Mouse (Mus musculus): ENCODE measurements at regions not wholly inside any gene's neighbourhood (a gene's known extent, or its start where the extent isn't known, plus 50 kb on each side); places are given as distances from the start of the nearest gene placed in this dataset.
"Not testable (repeated sequence)": the region's sequence is repeated elsewhere in the genome, so short reads cannot be mapped to it uniquely, and the experiment has no call there.

DNA sequence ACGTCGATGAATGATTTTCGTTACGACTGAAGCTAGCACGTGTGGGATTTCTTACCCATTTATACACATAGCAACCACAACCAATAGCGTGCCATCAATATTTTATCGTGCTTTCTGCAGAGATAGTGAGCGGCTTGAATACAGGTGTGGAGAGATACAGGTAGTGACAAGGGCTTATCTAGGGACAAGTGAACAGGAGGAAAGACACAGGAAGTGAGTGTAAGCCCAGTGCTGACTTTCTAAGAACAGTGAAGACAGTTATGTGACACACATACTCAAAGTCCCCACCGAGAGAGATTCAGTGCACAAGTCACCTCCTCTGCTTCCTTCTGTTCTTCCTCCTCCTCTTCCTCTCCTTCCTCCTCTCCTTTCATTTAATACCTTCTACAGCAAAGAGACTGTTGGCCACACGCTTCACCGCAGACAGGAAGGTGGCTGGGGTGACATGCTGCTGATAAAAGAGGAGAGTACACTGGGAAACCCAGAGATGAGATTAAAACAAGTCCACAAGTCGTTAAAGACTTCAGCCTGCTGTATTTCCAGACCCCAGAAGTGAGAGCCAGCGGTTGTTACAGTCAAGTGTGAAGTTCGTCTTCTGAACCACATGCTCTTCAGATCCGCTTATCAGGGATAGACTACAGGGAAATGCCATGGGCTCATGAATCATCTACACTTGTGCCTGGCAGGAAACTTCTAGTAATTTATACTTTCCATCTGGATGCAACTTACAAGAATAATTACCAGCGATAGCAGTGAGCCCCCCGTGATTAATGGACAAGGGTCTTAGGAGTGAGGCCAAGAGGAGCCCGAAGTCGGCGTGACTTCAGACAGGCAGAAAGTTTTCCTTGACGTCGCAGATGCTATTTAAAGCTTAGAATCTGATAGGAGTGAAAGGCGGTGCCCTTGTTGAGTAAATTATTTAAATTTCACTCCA is 180.5 kb downstream of the Gxylt1 start:
- DNase-seq (ENCODE audit: inconsistent ontology term): no peak

DNA sequence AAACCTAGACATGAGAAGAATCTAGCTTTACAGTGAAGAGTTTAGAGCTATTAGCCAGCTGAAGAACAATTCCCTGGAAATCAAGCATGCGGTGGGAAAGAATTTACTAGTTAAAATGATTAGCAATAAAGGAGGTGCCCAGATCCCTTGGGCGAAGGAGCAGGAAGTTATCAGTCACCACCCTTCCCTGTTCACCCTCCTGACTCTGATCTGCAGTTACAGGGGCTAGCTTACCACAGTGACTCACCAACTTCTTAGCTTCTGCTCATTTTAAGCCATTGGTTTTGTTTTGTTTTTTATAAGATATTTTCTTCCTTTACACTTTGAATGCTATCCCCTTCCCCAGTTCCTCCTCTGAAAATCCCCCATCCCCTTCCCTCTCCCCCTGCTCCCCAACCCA is 183.6 kb downstream of the Gxylt1 start:
- DNase-seq (ENCODE audit: inconsistent ontology term): no peak

DNA sequence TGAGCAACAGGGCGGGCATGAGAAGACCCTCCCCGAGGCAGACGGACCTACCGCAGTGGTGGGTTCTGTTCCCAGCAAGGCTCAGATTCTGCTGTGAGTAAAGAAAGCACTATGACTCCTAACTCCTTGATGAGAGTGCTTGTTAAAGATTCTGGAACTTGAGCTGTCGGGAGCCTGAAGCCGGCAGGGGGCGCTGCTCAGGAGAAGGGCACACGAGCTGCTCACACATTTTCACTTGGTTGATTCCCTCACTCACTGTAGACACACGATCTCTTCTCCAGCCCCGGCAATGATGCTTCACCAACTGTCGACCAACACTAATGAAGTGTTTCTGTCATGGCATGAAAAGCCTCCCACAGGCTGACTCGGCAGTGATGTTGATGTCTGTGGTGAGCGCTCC is 185.6 kb downstream of the Gxylt1 start:
- DNase-seq (ENCODE audit: inconsistent ontology term): peak; percentile 31

DNA sequence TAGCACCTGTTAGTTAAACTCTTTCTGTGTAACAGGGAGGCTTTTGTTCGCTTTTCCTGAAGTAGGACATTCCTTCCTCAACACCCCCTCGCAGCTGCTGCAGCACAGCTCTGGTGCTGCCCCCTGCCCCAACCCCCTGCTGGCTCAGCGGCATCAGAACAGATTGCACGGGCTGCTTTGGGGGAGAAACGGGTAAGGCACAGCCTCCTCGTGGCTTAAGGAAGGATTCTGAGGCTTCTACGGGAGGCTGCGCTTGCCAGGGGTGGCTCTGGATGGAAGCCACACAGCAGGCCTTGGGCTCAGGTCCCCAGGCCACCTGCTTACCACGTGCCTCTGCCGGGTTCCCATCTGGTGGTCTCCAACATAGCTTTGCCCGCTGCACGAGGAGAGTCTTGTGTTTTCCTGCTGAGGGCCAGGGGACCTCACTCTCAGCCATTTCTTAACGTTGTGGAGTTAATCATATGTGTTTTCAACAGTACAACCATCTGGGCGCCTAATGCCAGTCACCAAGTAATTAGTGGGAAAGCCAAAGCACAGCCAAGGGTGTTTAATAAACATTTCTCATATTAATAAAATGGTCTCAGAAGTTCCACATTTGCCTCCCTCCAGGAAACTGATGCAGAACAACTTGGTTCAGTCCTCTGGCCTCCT is 189.9 kb downstream of the Gxylt1 start:
- peak; percentile 29 for DNase-seq (ENCODE audit: inconsistent ontology term)

DNA sequence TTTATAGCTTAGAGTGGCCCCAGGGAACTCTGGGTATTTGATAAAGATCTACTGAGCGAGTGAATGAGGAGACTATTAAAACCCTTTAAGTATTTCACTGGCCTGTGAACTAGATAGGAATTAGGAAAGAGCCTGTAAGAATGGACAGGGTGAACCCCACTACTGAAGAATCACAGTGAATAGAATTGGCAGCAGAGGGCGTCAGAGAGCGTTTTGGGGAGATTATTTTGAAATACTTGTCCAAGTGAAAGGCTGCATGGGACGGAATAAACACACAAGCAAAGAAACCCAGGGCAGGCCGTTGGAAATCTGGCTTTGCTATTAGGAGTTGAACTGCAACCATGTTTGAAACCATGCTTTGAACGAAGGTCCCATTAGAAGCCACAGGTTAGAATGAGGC is 200.9 kb downstream of the Gxylt1 start:
- DNase-seq (ENCODE audit: inconsistent ontology term): no peak

DNA sequence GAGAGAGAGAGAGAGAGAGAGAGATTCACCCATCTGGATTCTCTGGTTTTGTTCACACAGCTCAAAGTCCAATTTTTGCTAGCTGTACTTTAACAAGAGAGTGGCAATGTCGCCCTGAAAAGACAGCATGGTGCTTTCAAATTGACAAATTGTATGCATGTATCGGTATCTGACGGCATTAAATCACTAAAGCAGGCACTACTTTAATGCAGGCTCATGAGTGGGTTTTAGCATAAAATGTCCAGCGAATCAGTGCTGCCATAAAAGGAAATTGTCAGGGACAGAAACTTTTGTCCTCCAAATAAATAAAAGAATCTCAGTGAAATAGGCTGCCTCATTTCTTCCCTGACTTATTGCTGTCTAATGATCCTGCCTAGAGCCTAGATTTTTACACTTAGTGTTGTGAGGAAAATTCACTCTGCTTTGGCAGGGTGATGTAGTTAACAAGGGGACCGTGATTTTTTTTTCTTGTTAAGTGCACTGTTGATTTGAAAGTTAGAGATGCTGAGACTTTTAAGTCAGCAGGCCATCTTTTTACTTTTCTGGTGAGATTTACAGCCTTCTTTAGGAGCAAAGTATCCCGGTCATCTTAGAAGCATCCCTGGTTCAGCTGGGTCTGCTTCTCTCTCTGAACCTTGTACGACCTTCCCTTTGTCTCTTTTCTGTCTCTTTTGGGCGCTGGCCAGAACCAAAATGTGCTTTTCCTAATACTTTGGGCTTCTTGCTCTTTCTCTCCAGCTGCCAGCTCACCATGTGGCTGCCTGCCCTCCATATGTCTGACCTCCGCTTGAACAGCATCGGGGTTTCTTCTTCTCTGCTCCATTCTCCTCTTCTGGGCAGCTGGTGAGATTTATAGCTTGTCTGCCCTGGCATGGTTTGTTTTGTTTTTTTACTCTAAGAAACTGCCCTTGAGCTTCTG is 212.5 kb downstream of the Gxylt1 start:
- DNase-seq (ENCODE audit: inconsistent ontology term): peak; percentile 28

DNA sequence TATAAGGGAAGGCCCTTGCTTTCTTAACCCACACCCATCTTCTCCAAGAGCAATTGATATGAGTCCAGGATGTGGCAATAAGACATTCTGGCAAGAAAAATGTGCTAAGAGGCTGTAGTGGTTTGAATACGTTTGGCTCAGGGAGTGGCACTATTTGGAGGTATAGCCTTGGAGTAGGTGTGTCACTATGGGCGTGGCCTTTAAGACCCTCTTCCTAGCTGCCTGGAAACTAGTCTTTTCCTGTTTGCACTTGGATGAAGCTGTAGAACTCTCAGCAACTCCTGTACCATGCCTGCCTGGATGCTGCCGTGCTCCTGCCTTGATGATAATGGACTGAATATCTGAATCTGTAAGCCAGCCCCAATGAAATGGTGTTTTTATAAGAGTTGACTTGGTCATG is 221.5 kb downstream of the Gxylt1 start:
- DNase-seq (ENCODE audit: inconsistent ontology term): no peak

DNA sequence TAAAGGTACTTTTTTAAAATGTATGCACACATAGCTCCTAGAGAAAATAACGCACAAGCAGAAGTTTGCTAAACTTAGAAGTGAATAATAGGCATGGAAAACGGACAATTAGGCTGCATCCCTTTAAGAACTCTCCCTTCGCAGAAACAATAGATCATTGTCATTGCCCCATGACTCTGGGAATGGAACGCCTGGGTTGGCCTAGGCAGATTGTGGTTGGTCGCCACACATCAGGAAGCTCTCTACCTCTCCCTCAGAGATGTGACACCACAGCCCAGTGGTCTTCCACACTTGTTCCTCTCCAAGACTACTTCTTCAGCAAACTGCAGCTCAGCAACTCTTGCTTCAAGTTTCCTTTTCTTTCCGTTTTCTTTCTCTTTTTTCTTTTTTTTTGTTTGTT is 247.8 kb downstream of the Gxylt1 start:
- DNase-seq (ENCODE audit: inconsistent ontology term): no peak

DNA sequence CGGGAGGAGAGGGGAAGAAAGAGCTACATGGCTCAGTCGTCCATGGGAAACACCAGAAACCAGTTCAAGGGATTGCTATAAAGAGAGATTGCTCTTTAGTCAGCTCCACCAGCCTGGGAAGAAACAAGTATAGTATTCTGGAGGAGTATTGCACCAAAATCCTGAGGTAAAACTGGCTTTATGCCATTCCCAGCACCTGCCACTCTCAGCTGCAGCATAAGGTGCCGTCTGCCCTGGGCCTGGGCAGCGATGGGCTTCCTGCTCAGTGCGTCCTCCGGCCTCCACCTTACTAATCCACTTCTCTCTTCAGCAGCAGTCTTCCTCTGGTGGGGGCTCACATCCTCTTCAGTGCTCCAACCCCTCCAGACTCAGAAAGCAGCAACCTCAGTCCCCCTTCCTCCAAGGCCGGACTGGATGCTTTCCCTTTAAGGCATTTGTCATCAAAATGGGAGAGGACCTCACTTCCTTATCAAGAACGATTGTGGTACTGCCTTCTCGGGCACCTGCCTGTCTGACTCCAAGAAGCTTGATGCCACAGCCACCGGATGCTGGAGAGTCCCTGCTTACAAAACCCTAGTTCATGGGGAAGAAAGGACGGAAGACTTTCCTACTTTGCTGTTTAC is 248.4 kb downstream of the Gxylt1 start:
- no peak for DNase-seq (ENCODE audit: inconsistent ontology term)

DNA sequence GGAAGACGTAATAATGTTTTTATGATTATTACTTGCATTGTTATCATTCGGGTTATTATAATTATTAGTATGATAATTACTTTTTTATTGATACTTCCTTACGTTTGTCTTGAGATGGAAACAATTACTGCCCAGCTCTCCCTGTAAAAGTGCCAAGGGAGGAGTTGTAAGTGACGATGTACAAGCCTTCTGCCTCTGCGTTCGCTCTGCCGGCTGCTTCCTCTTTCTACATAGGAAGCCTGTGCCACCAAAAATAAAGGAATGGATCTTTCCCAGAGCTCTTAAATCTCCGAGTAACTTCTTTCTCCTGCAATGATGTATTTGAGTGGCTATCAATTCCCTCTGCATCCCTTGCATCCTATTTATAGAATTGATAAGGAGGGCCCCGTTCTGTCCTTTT is 249.2 kb downstream of the Gxylt1 start:
- DNase-seq (ENCODE audit: inconsistent ontology term): no peak

DNA sequence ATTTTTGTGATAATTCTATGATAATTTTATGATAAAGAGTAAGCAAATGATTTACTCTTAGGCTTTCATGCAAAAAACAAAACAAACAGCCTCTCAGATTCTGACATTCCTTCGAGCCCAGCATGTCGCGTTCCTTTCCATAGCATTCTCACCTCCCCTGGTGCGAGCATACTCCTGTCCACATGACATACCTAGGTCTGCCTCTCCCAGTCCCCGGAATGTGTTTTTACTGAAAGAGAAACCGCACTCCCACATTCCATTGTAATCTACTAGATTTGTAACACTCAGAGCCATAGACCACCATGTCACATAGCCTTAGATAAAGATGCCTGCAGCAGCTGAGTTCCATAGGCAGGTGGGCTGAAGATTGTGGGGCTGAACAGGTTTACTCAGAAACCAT is 250.8 kb downstream of the Gxylt1 start:
- no peak for DNase-seq (ENCODE audit: inconsistent ontology term)

DNA sequence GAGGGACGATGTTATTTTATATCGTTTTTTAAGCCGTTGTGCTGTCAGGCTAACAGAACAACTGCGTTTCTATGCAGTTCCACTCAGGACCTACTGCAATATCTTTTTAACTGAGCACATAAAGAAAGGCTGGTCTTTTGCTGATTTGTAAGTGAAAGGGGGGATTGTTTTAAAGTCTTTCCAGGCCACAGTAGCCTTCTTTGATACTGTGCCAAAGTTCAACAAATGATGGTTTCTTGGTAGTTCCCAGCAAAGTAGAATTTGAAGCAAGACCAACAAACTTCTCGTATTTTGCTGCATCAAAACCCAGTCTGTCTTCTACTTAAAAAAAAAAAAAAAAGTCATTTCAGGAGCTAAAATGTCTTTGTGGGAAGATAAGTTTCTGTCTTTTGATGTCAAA is 263.8 kb downstream of the Gxylt1 start:
- no peak for DNase-seq (ENCODE audit: inconsistent ontology term)

DNA sequence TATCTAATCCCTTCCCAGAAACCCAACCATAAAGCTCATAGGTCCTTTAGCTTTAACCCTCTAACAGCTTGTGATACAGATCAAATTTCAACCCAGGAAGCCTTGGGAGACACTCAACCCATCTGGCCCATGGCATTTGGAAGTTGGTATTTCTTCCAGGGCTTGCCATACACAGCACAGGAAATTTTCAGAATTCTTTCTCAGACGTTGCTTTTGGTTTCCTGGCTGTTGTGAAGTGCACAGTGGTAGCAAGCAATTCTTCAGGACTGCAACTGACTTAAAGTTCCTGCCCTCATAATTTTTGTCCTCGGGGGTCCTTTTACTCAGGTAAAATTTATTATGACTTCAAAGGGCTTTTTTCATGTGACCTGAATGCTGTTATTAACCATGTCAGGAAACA is 264.4 kb downstream of the Gxylt1 start:
- DNase-seq (ENCODE audit: inconsistent ontology term): peak; percentile 24

DNA sequence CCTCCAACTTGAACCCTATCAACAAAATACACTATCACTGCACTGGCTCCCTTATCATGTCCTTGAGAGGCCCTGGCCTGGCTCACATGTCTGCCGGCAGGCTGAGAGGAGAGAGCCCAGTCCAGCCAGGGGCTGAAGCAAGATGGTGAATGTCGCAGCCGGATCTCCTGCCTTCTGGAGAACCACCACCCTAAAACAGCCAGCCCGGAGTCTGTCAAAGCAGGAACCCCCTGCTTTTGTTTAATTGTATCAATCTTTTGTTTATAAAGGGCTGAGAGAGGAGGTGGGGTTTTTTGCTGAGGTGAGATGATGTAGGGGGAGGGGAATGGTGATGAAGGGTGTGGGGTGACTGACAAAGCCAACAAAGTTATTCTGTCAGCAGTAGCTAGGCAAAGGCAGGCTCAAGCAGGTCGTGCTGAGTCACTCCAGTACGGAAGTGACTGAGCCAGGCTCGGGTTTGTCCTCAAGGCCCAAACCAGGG is 269.2 kb downstream of the Gxylt1 start:
- no peak for DNase-seq (ENCODE audit: inconsistent ontology term)

DNA sequence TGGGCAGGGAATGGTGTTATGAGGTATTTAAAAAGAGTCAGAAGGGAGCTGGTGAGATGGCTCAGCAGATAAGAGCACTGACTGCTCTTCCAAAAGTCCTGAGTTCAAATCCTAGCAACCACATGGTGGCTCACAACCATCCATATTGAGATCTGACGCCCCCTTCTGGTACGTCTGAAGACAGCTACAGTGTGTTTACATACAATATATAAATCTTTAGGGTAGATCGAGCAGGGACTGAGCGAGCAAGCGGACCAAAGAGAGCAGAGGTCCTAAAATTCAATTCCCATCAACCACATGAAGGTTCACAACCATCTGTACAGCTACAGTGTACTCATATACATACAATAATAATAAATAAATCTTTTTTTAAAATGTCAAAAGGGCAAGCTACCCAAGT is 269.8 kb downstream of the Gxylt1 start:
- not testable (repeated sequence) for DNase-seq (ENCODE audit: inconsistent ontology term)

DNA sequence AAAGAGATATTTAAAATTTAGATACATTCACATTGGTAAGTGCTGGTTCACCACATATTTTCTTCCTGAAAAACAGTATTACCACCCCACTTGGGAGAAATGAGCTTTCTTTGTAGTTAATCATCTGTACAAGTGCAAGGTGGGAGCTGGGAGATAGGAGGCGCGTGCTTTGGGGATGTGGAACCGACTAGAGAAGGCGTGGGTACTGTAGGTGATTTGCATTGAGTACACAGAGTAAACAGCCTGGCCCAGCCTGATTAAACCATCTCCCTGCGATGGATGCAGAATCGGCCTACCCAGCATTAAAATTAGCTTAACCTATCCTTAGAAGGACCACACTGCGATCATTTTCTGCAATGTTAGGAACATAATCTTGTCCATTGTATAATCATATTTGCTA is 270.4 kb downstream of the Gxylt1 start:
- DNase-seq (ENCODE audit: inconsistent ontology term): no peak

DNA sequence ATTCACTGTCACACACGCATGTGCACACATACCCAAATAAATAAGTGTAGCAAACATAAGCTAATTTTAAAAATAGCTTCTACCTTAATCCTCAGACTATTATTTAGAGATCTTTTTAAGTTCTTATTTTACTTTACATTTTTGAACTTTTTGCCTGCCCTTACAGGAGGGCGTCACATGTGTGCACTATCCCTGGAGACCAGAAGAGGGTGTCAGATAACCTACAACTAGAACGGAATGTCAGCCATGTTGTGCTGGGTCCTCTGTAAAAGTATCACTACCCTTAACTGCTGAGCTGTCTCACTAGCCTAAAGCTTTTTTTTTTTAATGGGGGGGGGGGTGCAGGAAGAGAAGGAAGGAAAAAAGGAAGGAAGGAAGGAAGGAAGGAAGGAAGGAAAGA is 271.7 kb downstream of the Gxylt1 start:
- no peak for DNase-seq (ENCODE audit: inconsistent ontology term)

DNA sequence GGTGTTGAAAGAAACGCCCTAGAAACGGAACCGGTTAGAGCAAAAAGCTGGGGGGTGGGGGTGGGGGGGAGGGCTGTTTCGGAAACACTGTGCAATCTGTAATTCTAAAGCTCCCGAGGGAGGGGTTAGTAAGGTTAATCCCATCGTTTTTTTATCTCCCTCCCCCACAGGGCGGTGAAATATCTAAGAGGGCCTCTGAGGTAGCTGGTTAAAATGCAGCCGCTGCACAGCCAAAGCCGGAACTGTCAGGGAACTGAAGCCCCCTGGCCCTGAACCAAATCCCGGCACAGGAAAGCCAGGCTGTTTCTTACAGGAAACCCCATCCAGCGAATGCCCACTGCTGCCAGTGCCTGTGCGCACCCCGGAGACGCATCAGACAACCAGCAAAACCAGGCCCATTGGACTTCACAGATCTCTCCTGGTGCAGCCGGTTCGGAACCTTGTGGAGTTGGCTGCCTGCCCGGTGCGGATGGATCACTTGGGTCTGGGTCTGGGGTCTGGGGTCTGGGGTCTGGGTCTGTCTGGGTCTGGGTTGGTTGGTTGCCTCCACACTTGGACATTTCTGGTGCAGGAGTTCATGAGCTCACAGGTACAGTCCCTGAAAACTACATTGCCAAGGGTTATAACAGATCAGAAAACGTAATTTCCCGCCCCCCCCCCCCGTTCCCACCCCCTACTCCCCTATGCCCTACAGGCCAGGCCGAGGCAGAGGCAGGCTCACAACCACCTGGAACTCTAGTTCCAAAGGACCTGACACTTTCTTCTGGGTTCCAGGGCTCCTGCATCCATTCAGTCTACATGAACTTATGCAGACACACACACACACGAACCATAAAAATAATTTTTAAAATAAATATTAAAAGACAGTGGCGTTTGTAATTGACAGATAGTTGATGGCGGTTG is 272.7 kb downstream of the Gxylt1 start:
- DNase-seq (ENCODE audit: inconsistent ontology term): no peak

DNA sequence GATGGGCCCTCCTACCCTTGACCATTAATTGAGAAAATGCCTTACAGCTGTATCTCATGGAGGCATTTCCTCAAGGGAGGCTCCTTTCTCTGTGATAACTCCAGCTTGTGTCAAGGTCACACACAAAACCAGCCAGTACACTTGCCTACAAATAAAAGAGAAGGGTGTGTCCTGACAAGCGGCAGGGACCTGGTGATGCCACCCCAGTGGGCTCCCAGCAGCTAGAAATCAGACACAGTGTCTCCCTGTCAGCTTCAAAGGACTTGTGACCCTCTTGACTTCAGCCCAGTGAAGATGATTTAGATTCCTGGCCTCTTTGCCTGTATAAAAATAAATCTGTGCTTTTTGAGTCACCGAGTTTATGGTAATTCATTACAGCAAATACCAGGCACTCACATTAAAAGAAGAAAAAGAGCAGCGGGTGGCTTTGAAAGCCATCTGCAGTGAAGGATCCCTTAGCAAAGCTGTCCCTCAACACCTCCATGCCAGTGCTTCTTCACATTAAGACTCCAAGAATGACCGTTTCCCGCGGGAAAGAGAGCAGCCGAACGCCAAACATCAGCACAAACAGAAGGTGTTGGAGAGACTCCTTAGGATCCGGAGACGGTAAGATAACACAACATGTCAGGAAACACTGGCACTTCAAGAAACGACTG is 273.5 kb downstream of the Gxylt1 start:
- peak; percentile 27 for DNase-seq (ENCODE audit: inconsistent ontology term)

DNA sequence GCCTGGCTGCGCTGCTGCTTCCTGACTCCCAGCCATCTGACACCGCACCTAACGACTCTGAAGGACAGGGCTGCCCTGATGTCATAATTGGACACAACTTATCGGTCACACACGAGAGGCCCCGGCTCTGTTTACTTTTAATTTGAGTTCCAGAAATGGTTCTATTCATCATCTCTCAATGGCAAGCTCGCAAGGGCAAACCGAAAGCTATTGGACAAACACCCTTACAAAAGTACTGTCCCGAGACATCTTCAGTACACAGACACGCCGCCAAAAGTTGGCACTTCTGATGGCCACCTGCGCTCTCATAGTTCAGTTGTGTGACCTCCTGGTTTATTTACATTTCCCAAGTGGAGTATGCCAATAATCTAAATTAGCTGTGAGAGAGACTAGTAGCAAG is 274.9 kb downstream of the Gxylt1 start:
- DNase-seq (ENCODE audit: inconsistent ontology term): no peak
